Mouse (Mus musculus): ENCODE results near the gene Mov10. TPM values are rescaled to one million over a fixed set of nuclear protein-coding genes. Genes with fewer than 3 reads are reported as not detected.

Gene Mov10
- polyA plus RNA-seq, 2 experiments, result 8.3 to 16.3 TPM

DNA sequence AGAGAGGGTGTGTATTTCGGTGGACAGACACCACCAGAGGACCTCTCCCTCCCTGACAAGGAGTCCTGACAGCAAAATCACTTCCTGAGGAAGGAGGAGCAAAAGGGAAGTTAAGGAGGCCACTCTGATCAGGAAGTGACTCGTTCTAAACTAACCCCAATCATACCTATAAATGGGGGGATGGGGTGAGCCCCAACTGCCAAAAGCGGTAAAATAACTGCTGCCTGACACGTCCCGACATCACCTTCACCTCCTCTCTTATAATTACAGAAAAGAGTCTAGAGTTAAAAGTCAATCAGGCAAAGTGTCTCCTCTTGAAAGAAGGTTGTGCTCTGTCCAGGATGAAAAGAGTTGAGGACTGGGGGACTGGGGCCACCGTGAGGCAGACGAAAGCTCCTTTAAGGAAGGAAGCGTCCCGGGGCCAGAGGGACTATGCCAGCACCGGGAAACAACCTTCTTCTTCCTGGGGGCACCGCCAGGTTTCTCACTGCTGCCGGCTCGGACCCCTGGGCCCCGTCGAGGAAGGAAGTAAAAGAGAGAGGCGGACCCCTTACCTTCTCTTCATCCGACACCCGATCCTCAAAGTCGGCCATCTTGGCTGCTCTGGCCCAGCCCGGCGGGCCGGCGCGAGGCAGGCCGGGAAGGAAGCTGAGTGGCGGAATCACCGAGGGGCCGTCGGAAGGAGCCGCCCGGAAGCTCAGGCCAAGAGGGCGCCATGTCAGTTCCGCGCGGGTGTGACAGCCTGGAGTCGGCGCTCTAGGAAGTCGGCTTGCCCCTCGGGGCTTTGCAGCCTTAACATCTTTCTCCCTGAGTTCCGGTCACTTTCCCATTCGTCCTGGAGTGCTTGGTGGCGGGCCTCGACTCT, 45.7 kb upstream of the Mov10 start, which contains the start of the genes St7l and Capza1:
Gene St7l, plus strand, starts transcription at position 220 of the 865 bp plus-strand sequence.
Gene Capza1, minus strand, starts transcription at position 720 of the 865 bp plus-strand sequence.
- H3K9me3 ChIP-seq (ENCODE audit: control insufficient read depth, low read length), result no peaks in the 10 kb centered on the region
- H3K9ac ChIP-seq (replicated peaks), result peak within 1 kb of the TSS; percentile 94
- H3K4me1 ChIP-seq (replicated peaks; ENCODE audit: control insufficient read depth in 2 of 2, insufficient read depth in 2 of 2, low read length in 1 of 2), result peaks cover 14 to 26% of the 10 kb centered on the region in 2 experiments
- no peaks in the 10 kb centered on the region for H3K27me3 ChIP-seq (ENCODE audit: control insufficient read depth, insufficient read depth, low read length)
- peak within 1 kb of the TSS; percentile 87 for H3K4me2 ChIP-seq (ENCODE audit: low read depth)
- H3K4me3 ChIP-seq (ENCODE audit: insufficient read depth in 1 of 2, low read depth in 2 of 2, low read length in 2 of 2), result peak within 1 kb of the TSS; percentile 87 to 89
- peaks cover 3% of the 10 kb centered on the region for H3K36me3 ChIP-seq (replicated peaks; ENCODE audit: control insufficient read depth, insufficient read depth, low read depth)
- WGBS (ENCODE audit: insufficient replicate concordance), result under 1% methylated on average over 43 of the region's 43 CpGs
- peak within 1 kb of the TSS; percentile 88 for H3K27ac ChIP-seq
- ATAC-seq (ENCODE audit: insufficient read depth) (peak; percentile 91), DNase-seq (ENCODE audit: low read depth in 3 of 3, low spot score in 3 of 3) (peak; percentile 73 to 76 (median 75))
- TF ChIP-seq CTCF (IDR thresholded peaks at IDR 0.05; ENCODE audit: low read depth), result no peak
- TF ChIP-seq EP300 (IDR thresholded peaks at IDR 0.05; ENCODE audit: low read depth), result no peak

DNA sequence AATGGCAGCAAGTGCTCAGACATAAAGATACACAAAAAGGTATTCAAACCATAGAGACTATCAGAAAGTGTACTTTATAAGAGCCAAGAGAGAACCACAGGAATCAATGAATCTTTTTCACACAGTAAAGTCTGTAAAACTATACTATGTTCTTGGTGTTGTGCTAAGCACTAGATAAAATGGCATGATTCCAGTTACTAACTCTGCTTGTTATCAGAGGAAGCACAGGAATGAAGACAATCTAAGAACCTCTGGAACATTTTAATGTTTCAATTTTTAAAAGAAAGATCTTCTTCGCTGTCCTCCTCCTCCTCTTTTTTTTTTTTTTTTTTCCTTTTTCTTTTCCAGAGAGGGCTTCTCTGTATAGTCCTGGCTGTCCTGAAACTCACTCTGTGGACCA, 40.2 kb upstream of the Mov10 start:
- H3K9me3 ChIP-seq (ENCODE audit: control insufficient read depth, low read length), result no peaks in the 10 kb centered on the region
- no peak overlapping the region for H3K27ac ChIP-seq
- H3K4me2 ChIP-seq (ENCODE audit: low read depth), result no peak overlapping the region
- H3K27me3 ChIP-seq (ENCODE audit: control insufficient read depth, insufficient read depth, low read length), result no peaks in the 10 kb centered on the region
- peaks cover 9% of the 10 kb centered on the region for H3K36me3 ChIP-seq (replicated peaks; ENCODE audit: control insufficient read depth, insufficient read depth, low read depth)
- no peak overlapping the region for H3K9ac ChIP-seq (replicated peaks)
- no peak for ATAC-seq (ENCODE audit: insufficient read depth)
- DNase-seq (ENCODE audit: low read depth in 3 of 3, low spot score in 3 of 3), result no peak
- WGBS (ENCODE audit: insufficient replicate concordance), result 76% methylated on average over 1 of the region's 1 CpGs
- TF ChIP-seq EP300 (IDR thresholded peaks at IDR 0.05; ENCODE audit: low read depth) (no peak), CTCF (IDR thresholded peaks at IDR 0.05; ENCODE audit: low read depth) (no peak)
- H3K4me1 ChIP-seq (replicated peaks; ENCODE audit: control insufficient read depth in 2 of 2, insufficient read depth in 2 of 2, low read length in 1 of 2), result peaks cover 20 to 26% of the 10 kb centered on the region in 2 experiments
- H3K4me3 ChIP-seq (ENCODE audit: insufficient read depth in 1 of 2, low read depth in 2 of 2, low read length in 2 of 2), result no peak overlapping the region

GRCm38 (mm10) chr3:104856106-104856505, 37.7 kb upstream of the Mov10 start:
- H3K9ac ChIP-seq (replicated peaks), result no peak overlapping the region
- H3K36me3 ChIP-seq (replicated peaks; ENCODE audit: control insufficient read depth, insufficient read depth, low read depth), result peaks cover 9% of the 10 kb centered on the region
- peaks cover 16 to 18% of the 10 kb centered on the region in 2 experiments for H3K4me1 ChIP-seq (replicated peaks; ENCODE audit: control insufficient read depth in 2 of 2, insufficient read depth in 2 of 2, low read length in 1 of 2)
- H3K4me2 ChIP-seq (ENCODE audit: low read depth), result no peak overlapping the region
- 24% methylated on average over 1 of the region's 1 CpGs for WGBS (ENCODE audit: insufficient replicate concordance)
- no peak overlapping the region for H3K27ac ChIP-seq
- ATAC-seq (ENCODE audit: insufficient read depth), result no peak
- H3K9me3 ChIP-seq (ENCODE audit: control insufficient read depth, low read length), result no peaks in the 10 kb centered on the region
- no peak for TF ChIP-seq EP300 (IDR thresholded peaks at IDR 0.05; ENCODE audit: low read depth)
- no peak for TF ChIP-seq CTCF (IDR thresholded peaks at IDR 0.05; ENCODE audit: low read depth)
- no peak for DNase-seq (ENCODE audit: low read depth in 3 of 3, low spot score in 3 of 3)
- no peaks in the 10 kb centered on the region for H3K27me3 ChIP-seq (ENCODE audit: control insufficient read depth, insufficient read depth, low read length)
- H3K4me3 ChIP-seq (ENCODE audit: insufficient read depth in 1 of 2, low read depth in 2 of 2, low read length in 2 of 2), result no peak overlapping the region

GRCm38 (mm10) chr3:104854866-104855265, 36.5 kb upstream of the Mov10 start:
- Histone ChIP-seq H3K36me3 (replicated peaks; ENCODE audit: control insufficient read depth, insufficient read depth, low read depth) (peaks cover 8% of the 10 kb centered on the region), H3K4me1 (replicated peaks; ENCODE audit: control insufficient read depth in 2 of 2, insufficient read depth in 2 of 2, low read length in 1 of 2) (peaks cover 14% of the 10 kb centered on the region in 2 experiments), H3K9me3 (ENCODE audit: control insufficient read depth, low read length) (no peaks in the 10 kb centered on the region), H3K4me3 (ENCODE audit: insufficient read depth in 1 of 2, low read depth in 2 of 2, low read length in 2 of 2) (no peak overlapping the region), H3K27ac (no peak overlapping the region), H3K27me3 (ENCODE audit: control insufficient read depth, insufficient read depth, low read length) (no peaks in the 10 kb centered on the region), H3K9ac (replicated peaks) (no peak overlapping the region), H3K4me2 (ENCODE audit: low read depth) (peak overlapping the region; percentile 9; the same call in 1 of the 2 replicates)
- DNase-seq (ENCODE audit: low read depth in 3 of 3, low spot score in 3 of 3) (peak in 2 of 3 experiments; percentile 16 to 24), ATAC-seq (ENCODE audit: insufficient read depth) (no peak)
- TF ChIP-seq EP300 (IDR thresholded peaks at IDR 0.05; ENCODE audit: low read depth) (no peak), CTCF (IDR thresholded peaks at IDR 0.05; ENCODE audit: low read depth) (no peak)

DNA sequence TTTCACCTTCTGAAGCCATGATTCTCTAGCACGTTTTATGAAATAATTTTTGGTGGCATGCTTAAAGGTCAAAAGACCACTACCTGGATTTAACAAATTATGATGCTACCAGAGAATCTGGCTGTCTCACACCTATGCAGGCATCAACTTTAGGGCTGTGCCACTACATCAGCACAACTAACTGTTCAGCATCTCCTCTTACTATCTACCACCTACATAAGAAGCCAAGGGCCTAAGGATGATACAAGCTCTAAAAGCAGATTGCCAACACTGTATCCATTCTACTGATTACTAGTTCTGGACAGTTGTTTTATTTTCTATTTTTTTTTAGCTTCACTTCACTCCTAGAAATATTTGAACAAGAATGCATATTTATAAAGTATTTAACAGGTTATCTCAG, 36.1 kb upstream of the Mov10 start:
- WGBS (ENCODE audit: insufficient replicate concordance), result 83% methylated on average over 1 of the region's 1 CpGs
- DNase-seq (ENCODE audit: low read depth in 3 of 3, low spot score in 3 of 3), result no peak
- no peaks in the 10 kb centered on the region for H3K27me3 ChIP-seq (ENCODE audit: control insufficient read depth, insufficient read depth, low read length)

More for the DNA sequence above, 36.1 kb upstream of the Mov10 start:
- peaks cover 8% of the 10 kb centered on the region for H3K36me3 ChIP-seq (replicated peaks; ENCODE audit: control insufficient read depth, insufficient read depth, low read depth)
- no peak overlapping the region for H3K4me2 ChIP-seq (ENCODE audit: low read depth)
- no peak overlapping the region for H3K27ac ChIP-seq
- H3K4me1 ChIP-seq (replicated peaks; ENCODE audit: control insufficient read depth in 2 of 2, insufficient read depth in 2 of 2, low read length in 1 of 2), result peaks cover 10 to 14% of the 10 kb centered on the region in 2 experiments
- no peak overlapping the region for H3K4me3 ChIP-seq (ENCODE audit: insufficient read depth in 1 of 2, low read depth in 2 of 2, low read length in 2 of 2)
- H3K9me3 ChIP-seq (ENCODE audit: control insufficient read depth, low read length), result no peaks in the 10 kb centered on the region
- TF ChIP-seq CTCF (IDR thresholded peaks at IDR 0.05; ENCODE audit: low read depth) (no peak), EP300 (IDR thresholded peaks at IDR 0.05; ENCODE audit: low read depth) (no peak)
- ATAC-seq (ENCODE audit: insufficient read depth), result no peak
- no peak overlapping the region for H3K9ac ChIP-seq (replicated peaks)
